Mouse (Mus musculus) forebrain, embryonic 16.5 days (tissue): ENCODE data around the gene Hspa12b. TPM values are rescaled to one million over a fixed set of nuclear protein-coding genes. Genes with fewer than 3 reads are reported as not detected.
"Not testable (repeated sequence)": the region's sequence is repeated elsewhere in the genome, so short reads cannot be mapped to it uniquely, and the experiment has no call there.

Experiments
- ATAC-seq: fragments of 200-750 bp; cut with Nextera tagmentation; 2 replicates; pipeline ENCODE4 v1.8.0; 2017; ENCODE audit warnings: mild to moderate bottlenecking, moderate library complexity
- H3K27ac ChIP-seq: fragments of 300-500 bp; sonication (generic); 2 replicates; pipeline ENCODE4 v1.5.1; 2014; ENCODE audit warnings: low read length, control low read depth
- H3K27me3 ChIP-seq: fragments of 300-500 bp; sonication (generic); replicated peaks from 2 replicates; pipeline ENCODE4 v1.6.1; 2014; ENCODE audit warnings: low read length; ENCODE audit not compliant: control insufficient read depth, insufficient read depth
- H3K36me3 ChIP-seq: fragments of 300-500 bp; sonication (generic); 2 replicates; pipeline ENCODE4 v1.6.1; 2014; ENCODE audit not compliant: control insufficient read depth, insufficient read depth
- H3K4me1 ChIP-seq: fragments of 300-500 bp; sonication (generic); replicated peaks from 2 replicates; pipeline ENCODE4 v1.6.1; 2014; ENCODE audit warnings: low read length; ENCODE audit not compliant: control insufficient read depth, insufficient read depth
- H3K4me2 ChIP-seq: fragments of 300-500 bp; sonication (generic); 2 replicates; pipeline ENCODE4 v1.6.1; 2014; ENCODE audit warnings: mild to moderate bottlenecking, low read length, control low read depth
- H3K4me3 ChIP-seq: fragments of 300-500 bp; sonication (generic); replicated peaks from 2 replicates; pipeline ENCODE4 v1.5.1; 2014; ENCODE audit warnings: mild to moderate bottlenecking, low read length, control low read depth
- H3K9ac ChIP-seq: fragments of 300-500 bp; sonication (generic); replicated peaks from 2 replicates; pipeline ENCODE4 v1.6.1; 2014; ENCODE audit warnings: low read depth, low read length, control low read depth
- H3K9me3 ChIP-seq: fragments of 300-500 bp; sonication (generic); 2 replicates; pipeline ENCODE4 v1.6.1; 2016; ENCODE audit warnings: low read length; ENCODE audit not compliant: control insufficient read depth
- WGBS: fragments of 180-500 bp; shearing (Covaris S2); extraction: QIAGEN DNeasy Blood & Tissue Kit; methylation state at CpG from one replicate; pipeline ENCODE4 v1.1.7; 2014; 5-methylcytosine and 5-hydroxymethylcytosine counted together
- polyA plus RNA-seq: library from polyadenylated mRNA; unstranded; fragments of >200 nt; fragmentation: Nextera tagmentation; extraction: Ambion mirVana; gene quantifications from 2 replicates; pipeline ENCODE4 v1.2.1, GENCODE M21; 2015

Hspa12b gene
- polyA plus RNA-seq, 1 experiment from 2014 or later, result 4.7 TPM

DNA sequence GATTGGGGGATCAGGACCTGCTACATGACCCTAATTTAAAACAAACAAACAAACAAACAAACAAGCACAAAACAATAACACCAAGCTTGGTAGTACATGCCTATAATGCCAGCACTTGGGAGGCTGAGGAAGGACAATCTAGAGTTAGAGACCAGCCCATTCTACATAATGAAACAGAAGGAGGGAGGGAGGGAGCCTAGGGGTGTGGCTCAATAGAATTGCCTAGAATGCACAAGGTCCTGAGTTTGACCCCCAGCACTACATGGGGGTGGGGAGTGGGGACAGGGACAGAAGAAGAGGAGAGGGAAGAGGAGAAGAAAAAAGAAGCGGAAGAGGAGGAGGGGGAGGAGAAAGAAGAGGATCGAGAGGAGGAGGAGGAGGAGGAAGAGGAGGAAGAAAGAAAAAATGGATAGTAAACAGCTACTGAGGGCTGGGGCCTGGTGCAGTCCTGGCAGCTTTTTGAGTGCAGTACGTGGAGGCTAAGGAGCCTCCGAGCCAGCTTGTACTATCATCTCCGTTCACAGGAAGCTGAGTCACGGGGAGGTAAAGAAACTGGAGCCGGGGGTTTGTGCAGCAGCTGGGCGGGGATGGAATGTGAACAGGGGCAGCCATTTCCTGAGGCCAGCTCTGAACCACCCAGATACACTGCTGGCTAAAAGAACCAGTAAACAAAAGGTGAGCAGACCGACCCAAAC is 30.8 kb upstream of the Hspa12b start:
- Histone ChIP-seq H3K4me3 (no peak overlapping the region), H3K36me3 (no peaks in the 10 kb centered on the region), H3K9ac (no peak overlapping the region), H3K27me3 (no peaks in the 10 kb centered on the region), H3K4me1 (no peaks in the 10 kb centered on the region), H3K9me3 (no peaks in the 10 kb centered on the region), H3K4me2 (no peak overlapping the region), H3K27ac (no peak overlapping the region)
- WGBS, result 20% methylated on average over 9 of the region's 9 CpGs
- ATAC-seq, result no peak

GRCm38 (mm10) chr2:131097087-131097486 is 30.0 kb upstream of the Hspa12b start:
- Histone ChIP-seq H3K27me3 (no peaks in the 10 kb centered on the region), H3K4me2 (no peak overlapping the region), H3K9ac (no peak overlapping the region), H3K9me3 (no peaks in the 10 kb centered on the region), H3K27ac (no peak overlapping the region), H3K4me1 (no peaks in the 10 kb centered on the region), H3K4me3 (no peak overlapping the region), H3K36me3 (no peaks in the 10 kb centered on the region)
- WGBS, result 65% methylated on average over 3 of the region's 4 CpGs
- ATAC-seq, result no peak

DNA sequence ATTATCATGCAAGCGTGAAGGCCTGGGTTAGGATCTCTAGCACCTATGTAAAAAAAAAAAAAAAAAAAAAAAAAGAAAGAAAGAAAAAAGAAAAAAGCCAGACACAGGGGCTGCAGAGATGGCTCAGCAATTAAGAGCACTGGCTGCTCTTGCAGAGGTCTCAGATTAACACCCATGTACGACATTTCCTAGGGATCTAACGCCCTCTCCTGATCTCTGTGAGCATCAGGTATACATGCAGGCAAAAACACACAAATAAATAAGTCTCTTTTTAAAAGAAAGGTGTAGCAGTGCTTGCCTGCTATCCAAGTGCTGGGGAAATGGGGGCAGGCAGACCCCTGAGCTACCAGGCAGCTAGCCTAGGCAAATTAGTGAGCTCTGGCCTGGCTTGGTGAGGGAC is 25.6 kb upstream of the Hspa12b start:
- WGBS, result 52% methylated on average over 3 of the region's 3 CpGs

DNA sequence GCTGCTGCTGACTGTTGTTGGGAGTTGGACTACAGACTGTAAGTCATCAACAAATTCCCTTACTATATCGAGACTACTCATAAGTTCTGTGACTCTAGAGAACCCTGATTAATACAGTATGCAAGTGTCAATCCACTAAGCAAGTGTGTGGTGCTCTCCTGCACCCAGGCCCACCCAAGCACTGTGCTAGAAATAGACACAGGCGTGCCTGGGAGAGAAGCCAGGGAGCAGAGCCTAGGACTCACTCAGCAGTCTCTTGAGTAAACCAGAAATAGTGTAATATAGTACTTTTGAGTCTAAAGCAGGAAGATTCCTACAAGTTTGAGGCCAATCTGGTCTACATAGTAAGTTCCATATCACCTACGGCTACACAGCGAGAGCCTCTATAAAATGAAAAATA is 23.1 kb upstream of the Hspa12b start:
- no peak overlapping the region for H3K4me3 ChIP-seq
- H3K4me2 ChIP-seq, result no peak overlapping the region
- H3K9ac ChIP-seq, result no peak overlapping the region
- no peaks in the 10 kb centered on the region for H3K4me1 ChIP-seq
- no peak for ATAC-seq
- H3K27me3 ChIP-seq, result no peaks in the 10 kb centered on the region
- H3K9me3 ChIP-seq, result no peaks in the 10 kb centered on the region
- 93% methylated on average over 4 of the region's 4 CpGs for WGBS
- no peaks in the 10 kb centered on the region for H3K36me3 ChIP-seq
- H3K27ac ChIP-seq, result no peak overlapping the region

More for the DNA sequence above, 25.6 kb upstream of the Hspa12b start:
- no peak for ATAC-seq
- Histone ChIP-seq H3K27ac (no peak overlapping the region), H3K4me3 (no peak overlapping the region), H3K27me3 (no peaks in the 10 kb centered on the region), H3K36me3 (no peaks in the 10 kb centered on the region), H3K9me3 (no peaks in the 10 kb centered on the region), H3K4me2 (no peak overlapping the region), H3K9ac (no peak overlapping the region), H3K4me1 (no peaks in the 10 kb centered on the region)

DNA sequence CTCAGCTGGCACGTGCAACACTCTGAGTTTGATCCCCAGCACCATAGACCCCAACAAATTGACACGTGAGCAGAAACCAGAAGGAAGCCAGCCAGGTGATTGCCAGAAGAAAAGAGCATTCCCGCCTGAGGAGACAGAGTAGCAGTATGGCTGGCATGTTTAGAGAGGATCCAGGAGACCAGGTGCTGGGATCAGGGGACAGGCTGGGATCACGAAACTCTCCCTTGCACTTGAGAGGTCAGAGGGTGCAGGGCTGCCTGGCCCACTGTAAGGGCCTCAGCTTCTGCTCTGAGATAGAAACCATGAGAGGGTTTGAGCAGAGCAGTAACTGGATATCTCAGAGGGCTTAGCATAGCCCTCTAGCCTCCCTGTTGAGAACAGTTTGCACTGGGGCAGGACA is 22.0 kb upstream of the Hspa12b start:
- H3K27me3 ChIP-seq, H3K36me3 ChIP-seq, ATAC-seq, H3K9me3 ChIP-seq, H3K27ac ChIP-seq, H3K9ac ChIP-seq, H3K4me1 ChIP-seq, H3K4me2 ChIP-seq, H3K4me3 ChIP-seq: not testable (repeated sequence)
- 78% methylated on average over 4 of the region's 4 CpGs for WGBS

- Histone ChIP-seq H3K9ac (no peak overlapping the region), H3K4me1 (no peaks in the 10 kb centered on the region)
These were observed 21.1 kb upstream of the Hspa12b start for GRCm38 (mm10) chr2:131105989-131106388.

DNA sequence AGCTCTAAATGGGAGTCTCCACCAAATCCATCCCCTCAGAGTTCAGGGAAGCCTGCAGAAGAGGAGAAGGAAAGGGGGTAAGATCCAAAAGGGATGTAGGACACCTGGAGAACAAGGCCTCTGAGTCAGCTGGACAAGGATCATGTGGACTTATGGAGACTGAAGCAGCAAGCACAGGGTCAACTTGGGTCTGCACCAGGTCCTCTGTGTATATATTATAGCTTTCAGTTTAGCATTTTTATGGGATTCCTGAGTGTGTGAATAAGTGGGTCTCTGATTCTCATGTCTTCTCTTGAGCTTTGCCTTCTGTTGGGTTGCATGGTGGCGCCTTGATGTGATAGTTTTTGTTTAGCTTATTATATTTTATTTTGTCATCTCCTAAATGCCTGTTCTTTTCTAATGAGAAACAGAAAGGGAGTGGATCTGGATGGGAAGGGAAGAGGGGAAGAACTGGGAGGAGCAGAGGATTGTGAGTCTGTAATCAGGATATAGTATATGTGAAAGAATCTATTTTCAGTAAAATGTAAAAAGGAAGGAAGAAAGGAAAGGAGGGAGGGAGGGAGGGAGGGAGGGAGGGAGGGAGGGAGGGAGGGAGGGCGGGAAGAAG is 8.0 kb upstream of the Hspa12b start:
- H3K4me1 ChIP-seq, result no peaks in the 10 kb centered on the region
- no peaks in the 10 kb centered on the region for H3K9me3 ChIP-seq
- ATAC-seq, result no peak
- H3K4me3 ChIP-seq, result no peak overlapping the region
- WGBS, result 88% methylated on average over 2 of the region's 2 CpGs
- no peaks in the 10 kb centered on the region for H3K27me3 ChIP-seq
- no peak overlapping the region for H3K9ac ChIP-seq
- no peaks in the 10 kb centered on the region for H3K36me3 ChIP-seq
- no peak overlapping the region for H3K27ac ChIP-seq
- H3K4me2 ChIP-seq, result no peak overlapping the region

More at GRCm38 (mm10) chr2:131105989-131106388, 21.1 kb upstream of the Hspa12b start:
- H3K4me3 ChIP-seq, result no peak overlapping the region
- no peaks in the 10 kb centered on the region for H3K27me3 ChIP-seq
- no peak overlapping the region for H3K4me2 ChIP-seq
- 95% methylated on average over 5 of the region's 5 CpGs for WGBS
- no peak for ATAC-seq
- H3K27ac ChIP-seq, result no peak overlapping the region
- H3K9me3 ChIP-seq, result no peaks in the 10 kb centered on the region
- H3K36me3 ChIP-seq, result no peaks in the 10 kb centered on the region

DNA sequence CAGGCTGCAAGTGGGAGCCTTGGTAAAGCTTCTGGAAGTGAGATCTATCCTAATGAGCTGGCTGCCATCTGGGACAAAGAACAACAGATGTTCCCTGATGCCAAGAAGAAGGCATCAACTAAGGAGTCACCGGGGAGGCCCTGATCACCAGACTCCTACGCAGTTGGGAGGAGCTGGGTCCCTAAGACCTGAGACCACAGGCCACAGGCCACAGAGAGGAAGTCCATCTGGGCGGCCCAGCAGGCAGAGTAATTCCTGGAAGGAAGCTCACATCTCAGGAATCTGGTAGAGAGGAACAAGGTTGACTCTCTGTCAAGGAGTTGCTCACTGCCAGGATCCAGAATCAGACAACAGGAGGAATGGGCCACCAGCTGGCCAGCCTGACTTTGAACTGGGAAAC is 2.9 kb upstream of the Hspa12b start:
- WGBS, result 79% methylated on average over 3 of the region's 3 CpGs
- Histone ChIP-seq H3K4me2 (no peak overlapping the region), H3K27ac (no peak overlapping the region), H3K9ac (no peak overlapping the region), H3K27me3 (no peaks in the 10 kb centered on the region), H3K9me3 (no peaks in the 10 kb centered on the region), H3K4me1 (peaks cover 6% of the 10 kb centered on the region), H3K4me3 (no peak overlapping the region), H3K36me3 (no peaks in the 10 kb centered on the region)
- ATAC-seq, result no peak

DNA sequence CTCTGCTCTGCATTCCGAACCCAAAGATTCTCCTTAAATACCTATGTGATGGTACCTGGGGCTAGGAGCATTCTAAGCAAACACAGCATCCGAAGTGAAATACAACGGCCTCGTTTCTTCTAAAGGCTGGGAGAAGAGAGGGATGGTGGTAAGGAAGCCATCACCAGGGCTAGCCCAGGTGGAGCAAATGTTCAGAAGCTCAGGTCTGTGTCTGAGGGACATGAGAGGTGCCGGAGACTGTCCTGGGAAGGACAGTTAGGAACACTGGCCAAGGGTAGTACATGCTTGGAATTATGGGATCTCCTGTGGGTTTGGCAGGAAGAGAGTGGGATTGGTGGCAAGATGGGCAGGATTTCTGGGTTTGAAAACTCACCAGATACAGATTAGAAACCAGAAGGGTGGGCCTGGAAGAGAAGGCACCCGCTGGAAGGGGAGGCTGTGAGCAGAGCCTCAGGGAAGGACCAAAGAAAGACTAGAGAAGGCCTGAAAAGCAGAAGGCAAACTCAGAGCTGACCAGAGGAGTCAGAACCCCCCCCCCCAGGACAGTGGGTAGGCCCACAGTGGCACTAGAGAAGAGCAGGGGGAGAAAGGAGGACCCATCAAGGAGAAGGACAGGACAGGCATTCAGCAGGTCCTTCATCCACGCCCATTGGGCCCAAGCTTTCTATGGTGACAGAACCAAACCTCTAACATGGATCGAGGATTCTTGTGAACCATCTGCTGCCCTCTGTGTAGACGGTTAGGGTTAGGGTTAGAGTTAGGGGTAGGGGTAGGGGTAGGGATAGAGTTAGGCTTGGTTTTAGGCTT is 1.7 kb upstream of the Hspa12b start:
- Histone ChIP-seq H3K36me3 (no peaks in the 10 kb centered on the region), H3K27me3 (no peaks in the 10 kb centered on the region), H3K4me2 (no peak overlapping the region), H3K9me3 (no peaks in the 10 kb centered on the region), H3K27ac (no peak overlapping the region), H3K4me3 (no peak overlapping the region), H3K9ac (no peak overlapping the region), H3K4me1 (peaks cover 6% of the 10 kb centered on the region)
- ATAC-seq, result no peak
- 93% methylated on average over 9 of the region's 9 CpGs for WGBS
